Mouse (Mus musculus) spleen, postnatal 4 days (tissue): ENCODE results near the gene Hs3st5.

Source experiments
- DNase-seq, 2 experiments: peaks; one replicate each; pipeline ENCODE4 v3.0.0; 2022; ENCODE audit warnings: low spot score in 2 of 2

Hs3st5 gene

GRCm38 (mm10) chr10:36800925-36801482 is 294.4 kb downstream of the Hs3st5 start:
- DNase-seq = no peak

- DNase-seq = no peak
Measured at GRCm38 (mm10) chr10:36803705-36804104, 297.1 kb downstream of the Hs3st5 start.

GRCm38 (mm10) chr10:36805265-36805664 is 298.7 kb downstream of the Hs3st5 start:
- no peak for DNase-seq

GRCm38 (mm10) chr10:36805788-36806187 is 299.2 kb downstream of the Hs3st5 start:
- DNase-seq = no peak

GRCm38 (mm10) chr10:36807007-36807406 is 300.4 kb downstream of the Hs3st5 start:
- DNase-seq = no peak

GRCm38 (mm10) chr10:36818867-36819266 is 312.3 kb downstream of the Hs3st5 start:
- no peak for DNase-seq

GRCm38 (mm10) chr10:36829079-36829478 is 322.5 kb downstream of the Hs3st5 start:
- no peak for DNase-seq

- DNase-seq = no peak
Measured at GRCm38 (mm10) chr10:36832204-36832603, 325.6 kb downstream of the Hs3st5 start.

- DNase-seq = no peak
Measured at GRCm38 (mm10) chr10:36834224-36834623, 327.6 kb downstream of the Hs3st5 start.

GRCm38 (mm10) chr10:36835836-36836516 is 329.4 kb downstream of the Hs3st5 start:
- no peak for DNase-seq

GRCm38 (mm10) chr10:36850231-36850630 is 343.6 kb downstream of the Hs3st5 start:
- DNase-seq = no peak

- no peak for DNase-seq
Measured at GRCm38 (mm10) chr10:36862127-36862895, 355.7 kb downstream of the Hs3st5 start.
